Mouse (Mus musculus): ENCODE results near the gene Ehbp1l1.

The Ehbp1l1 gene

DNA sequence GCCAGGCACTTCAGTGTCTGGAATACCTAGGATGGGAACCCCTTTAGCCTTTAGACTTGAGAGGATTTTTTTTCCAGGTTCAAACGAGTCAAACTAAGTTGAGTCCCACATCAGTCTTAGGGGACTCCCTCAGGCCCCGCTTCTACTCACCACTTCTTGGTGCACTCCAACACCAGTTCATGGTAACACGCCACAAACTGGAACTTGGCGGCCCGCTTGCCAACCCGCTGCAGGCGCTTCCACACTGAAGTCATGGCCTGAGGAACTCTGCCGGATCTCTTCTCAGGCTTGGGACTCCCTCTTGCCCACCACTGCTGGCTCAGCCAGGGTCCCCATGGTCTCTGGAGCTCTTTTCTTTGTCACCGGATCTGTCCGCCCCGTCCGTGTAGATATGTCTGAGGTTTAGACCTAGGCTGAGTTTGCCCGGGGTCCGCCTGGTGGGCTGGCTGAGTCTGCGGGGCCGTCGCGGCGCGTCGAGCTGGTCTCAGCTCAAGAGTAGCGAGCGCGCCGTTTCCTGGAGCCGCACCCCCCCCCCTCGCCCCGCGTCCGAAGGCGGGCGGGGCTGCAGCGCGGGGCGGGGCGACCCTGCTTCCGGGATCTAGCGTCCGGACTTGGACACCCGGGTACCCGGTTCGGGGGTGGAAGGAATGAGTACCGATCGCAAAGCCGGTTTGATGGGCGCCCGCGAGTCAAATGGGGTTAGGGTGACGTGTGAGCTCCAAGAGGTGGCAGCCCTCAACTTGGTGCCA is at the start of gene Ehbp1l1:
Ehbp1l1 (minus strand) TSS at position 551 of the 749 bp plus-strand sequence.
- peak; percentile 81 for DNase-seq (ENCODE audit: low read depth)

DNA sequence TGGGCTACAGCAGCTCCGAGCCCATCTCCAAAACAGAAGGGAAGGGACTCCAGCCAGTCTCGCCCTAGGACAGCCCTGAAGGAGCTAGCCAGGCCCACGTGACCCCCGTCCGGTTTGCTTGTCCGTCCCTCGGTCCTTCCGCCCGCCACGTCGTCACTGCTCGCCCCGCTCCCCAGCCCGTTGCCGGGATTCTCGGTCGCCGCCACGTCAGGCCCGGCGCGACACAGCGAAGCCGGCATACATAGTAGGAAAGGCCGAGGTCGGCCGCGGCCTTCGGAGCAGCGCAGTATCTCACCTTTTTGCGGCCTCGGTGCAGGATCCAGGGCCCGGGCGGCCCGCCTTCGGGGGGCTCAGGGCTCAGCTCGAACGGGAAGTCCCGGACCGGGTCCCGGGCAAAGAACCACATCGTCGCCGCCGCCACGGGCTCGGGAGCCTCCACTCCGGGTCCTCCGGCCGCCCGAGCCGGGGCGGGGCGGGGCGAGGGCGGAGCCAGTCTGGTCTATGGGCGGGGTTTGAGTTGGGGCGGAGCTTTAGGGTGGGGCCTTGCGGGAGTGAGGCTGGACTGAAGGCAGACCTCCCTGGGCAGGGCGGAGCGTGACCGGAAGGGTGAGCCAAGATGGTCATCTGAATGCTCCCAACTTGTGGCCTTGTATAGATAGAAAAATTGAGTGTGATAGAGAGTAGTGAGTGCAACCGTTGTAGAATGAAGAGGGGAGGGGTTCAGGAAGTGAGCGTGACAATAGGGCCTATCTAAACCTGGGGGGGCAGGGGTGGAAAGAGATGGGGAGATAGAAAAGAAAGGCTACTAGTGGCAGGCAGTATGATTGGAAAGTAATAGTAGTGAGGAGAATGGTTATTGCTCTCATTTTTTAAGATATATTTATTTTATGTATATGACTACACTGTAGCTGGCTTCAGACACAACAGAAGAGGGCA is 45.1 kb upstream of the Ehbp1l1 start, which contains the start of gene Scyl1:
Scyl1 (minus strand) TSS at position 495 of the 936 bp plus-strand sequence.
- DNase-seq (ENCODE audit: low read depth) = peak; percentile 94

DNA sequence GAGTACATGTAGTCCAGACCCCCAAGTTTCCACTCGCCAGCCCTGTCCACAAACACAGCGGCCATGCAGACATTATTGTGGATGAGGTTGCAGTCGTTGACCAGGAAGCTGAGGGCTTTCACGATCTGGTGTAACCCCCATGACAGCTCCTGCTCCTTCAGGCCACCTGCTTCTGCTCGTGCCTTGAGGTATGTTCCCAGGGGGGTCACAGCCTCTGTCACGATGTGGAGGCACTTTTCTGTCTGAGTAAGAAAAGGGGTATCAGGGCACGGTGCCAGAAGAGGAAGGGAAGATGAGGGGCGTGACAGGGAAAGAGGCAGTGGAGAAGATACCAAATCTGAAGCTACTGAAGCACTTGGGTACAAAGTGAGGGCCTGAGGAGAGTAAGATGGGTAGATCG is 44.2 kb upstream of the Ehbp1l1 start:
- DNase-seq (ENCODE audit: low read depth) = no peak

DNA sequence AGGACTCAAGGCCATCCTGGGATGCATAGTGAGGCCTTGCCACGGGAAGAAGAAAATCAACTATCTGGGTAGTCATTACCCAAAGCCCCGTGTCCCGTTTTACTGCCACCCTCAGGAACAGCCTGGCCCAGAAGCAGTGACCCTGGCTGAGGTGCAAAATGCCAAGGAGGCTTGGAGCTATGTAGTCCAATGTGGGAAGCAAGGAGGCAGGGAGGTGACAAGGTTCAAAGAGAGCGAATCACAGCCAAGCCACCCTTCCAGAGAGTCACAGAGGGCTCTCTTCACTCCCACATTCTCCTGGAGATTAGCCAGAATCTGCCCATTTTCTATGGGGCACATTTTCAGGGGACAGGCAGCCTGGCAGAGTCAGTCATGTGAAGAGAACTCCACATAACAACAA is 41.2 kb upstream of the Ehbp1l1 start:
- no peak for DNase-seq (ENCODE audit: low read depth)

DNA sequence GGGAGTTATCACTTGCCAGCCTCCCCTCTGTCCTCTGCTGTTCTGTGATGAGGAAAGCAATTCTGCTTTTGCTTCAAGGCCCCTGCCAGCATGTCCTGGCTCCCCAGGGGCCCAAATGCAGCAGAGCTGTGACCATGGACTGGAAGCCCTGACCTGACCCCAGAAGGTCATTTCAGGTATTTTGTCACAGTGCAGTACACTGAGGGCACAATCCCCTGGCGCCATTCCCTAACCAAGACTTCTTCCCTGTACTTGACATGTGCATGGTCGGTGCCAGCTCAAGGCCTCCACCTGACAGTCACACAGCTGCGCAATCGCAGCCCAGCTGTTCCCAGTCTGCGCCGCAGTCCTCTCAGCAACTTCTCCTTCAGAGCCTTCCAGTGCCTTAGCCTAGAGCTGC is 37.0 kb upstream of the Ehbp1l1 start:
- DNase-seq (ENCODE audit: low read depth) = no peak

DNA sequence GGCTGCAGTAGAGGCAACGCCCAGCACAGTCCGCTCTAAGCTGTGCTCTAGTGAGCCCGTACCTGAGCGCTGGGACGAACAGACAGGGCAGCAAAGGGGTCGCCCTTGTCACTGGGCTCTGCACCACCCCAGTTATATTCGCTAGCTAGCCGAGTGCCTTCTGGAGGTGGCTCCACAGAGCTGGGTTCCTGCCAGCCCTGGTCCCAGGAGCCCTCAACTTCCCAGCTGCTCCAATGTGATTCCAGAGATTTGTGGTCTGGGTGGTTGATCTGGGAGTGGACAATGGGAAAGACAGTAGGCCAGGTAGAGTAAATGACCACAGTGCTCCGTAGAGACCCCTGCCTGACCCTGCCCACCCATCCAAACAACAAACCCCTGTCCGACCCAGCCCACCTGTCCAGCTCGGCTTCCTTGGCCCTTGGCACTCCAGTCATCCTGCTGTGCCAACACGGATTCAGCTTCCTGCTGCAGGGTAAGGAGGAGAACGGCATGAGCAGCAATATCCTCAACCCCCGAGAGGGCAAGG is 32.8 kb upstream of the Ehbp1l1 start:
- DNase-seq (ENCODE audit: low read depth) = no peak

DNA sequence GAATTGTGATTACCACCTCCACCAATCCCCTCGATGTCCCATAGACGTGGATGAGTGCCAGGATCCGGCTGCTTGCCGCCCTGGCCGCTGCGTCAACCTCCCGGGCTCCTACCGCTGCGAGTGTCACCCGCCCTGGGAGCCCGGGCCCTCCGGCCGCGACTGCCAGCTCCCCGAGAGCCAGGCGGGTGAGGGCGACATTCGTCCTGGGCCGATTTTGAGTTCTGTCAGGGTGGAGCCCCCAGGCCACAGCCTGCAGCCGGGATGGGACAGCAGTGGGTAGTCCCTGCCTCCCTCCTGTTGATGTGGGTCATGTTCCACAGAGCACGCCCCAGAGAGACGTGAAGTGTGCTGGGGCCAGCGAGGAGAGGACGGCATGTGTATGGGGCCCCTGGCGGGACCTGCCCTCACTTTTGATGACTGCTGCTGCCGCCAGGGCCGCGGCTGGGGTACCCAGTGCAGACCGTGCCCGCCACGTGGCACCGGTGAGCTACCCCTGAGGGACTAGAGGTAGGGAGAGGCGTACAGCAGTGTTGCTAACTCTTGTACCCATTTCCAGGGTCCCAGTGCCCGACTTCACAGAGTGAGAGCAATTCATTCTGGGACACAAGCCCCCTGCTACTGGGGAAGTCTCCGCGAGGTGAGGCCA is 31.0 kb upstream of the Ehbp1l1 start:
- no peak for DNase-seq (ENCODE audit: low read depth)

DNA sequence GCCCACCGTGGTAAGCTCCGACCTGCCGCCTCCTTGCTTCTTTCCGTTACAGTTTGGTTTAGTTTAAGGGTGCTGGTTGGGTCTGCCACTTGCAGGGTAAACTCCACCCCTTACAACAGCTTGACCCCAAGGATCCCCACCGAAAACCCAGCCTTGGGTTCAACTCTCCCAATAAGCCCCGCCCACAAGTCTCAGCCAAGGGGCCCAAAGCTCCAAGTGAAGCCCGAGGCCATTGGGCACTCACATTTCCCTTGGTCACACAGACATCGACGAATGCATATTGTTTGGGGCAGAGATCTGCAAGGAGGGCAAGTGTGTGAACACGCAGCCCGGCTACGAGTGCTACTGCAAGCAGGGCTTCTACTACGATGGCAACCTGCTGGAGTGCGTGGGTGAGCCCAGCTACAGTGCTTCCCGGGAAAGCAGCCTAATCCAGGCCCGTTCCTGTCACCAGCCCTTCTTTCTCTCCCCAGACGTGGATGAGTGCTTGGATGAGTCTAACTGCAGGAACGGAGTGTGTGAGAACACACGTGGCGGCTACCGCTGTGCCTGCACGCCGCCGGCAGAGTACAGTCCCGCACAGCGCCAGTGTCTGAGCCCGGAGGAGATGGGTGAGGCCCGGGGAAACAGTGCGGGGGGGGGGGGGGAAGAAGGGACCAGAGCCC is 30.3 kb upstream of the Ehbp1l1 start:
- DNase-seq (ENCODE audit: low read depth) = no peak

DNA sequence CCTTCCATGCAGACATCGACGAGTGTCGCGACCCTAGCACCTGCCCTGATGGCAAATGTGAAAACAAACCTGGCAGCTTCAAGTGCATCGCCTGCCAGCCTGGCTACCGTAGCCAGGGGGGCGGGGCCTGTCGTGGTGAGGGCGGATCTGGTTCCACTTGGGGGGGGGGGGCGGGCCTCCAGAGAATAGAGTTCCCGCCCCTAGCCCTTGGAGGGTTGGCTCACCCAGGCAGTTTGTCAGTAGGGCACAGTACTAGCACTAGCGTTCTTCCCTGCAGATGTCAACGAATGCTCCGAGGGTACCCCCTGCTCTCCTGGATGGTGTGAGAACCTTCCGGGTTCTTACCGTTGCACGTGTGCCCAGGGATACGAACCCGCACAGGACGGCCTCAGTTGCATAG is 25.6 kb upstream of the Ehbp1l1 start:
- peak; percentile 65 for DNase-seq (ENCODE audit: low read depth)

DNA sequence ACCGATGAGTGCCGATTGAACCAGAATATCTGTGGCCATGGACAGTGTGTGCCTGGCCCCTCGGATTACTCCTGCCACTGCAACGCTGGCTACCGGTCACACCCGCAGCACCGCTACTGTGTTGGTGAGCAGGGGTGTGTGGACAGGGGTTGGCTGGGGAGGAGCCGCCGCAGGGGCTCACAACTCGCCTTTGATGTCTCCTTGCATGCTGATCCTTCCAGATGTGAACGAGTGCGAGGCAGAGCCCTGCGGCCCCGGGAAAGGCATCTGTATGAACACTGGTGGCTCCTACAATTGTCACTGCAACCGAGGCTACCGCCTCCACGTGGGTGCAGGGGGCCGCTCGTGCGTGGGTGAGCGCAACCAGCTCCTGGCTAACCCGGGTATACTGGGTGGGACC is 24.8 kb upstream of the Ehbp1l1 start:
- DNase-seq (ENCODE audit: low read depth) = no peak

DNA sequence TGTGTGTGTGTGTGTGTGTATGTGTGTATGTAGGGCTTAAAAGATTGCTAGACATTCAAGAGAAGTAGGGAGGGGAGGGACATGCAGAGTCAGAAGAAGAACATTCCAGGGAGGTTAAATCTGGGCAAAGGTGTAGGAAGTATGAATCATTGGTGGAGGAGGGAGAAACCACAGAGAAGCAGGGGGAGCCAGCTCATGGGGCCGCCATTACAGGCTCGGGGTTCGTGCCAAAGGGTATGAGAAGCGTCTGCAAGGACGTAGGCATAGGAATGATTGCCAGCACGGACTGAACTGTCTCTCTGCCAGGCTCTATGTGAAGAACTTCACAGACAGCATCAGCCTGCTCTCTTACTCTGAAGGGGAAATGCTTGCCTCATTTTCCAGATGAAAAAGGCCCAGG is 23.4 kb upstream of the Ehbp1l1 start:
- no peak for DNase-seq (ENCODE audit: low read depth)

DNA sequence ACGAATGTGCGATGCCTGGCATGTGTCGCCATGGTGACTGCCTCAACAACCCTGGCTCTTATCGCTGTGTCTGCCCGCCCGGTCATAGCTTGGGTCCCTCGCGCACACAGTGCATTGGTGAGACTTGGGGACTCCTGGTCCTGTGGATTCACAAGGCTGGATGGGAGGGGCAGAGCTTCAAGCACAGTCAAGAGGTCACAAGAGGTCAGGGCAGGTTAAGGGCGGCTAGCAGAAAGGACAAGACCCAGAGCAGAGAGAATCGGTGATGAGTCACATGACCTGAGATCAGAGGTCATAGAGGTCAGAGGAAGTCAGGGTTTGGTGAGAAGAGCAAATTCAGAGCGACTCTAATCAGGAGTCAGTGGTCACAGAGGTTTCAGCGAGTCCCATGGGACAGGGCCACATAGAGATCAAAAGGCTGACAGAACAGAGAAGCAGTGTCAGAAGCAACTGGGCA is 20.8 kb upstream of the Ehbp1l1 start:
- DNase-seq (ENCODE audit: low read depth) = no peak

DNA sequence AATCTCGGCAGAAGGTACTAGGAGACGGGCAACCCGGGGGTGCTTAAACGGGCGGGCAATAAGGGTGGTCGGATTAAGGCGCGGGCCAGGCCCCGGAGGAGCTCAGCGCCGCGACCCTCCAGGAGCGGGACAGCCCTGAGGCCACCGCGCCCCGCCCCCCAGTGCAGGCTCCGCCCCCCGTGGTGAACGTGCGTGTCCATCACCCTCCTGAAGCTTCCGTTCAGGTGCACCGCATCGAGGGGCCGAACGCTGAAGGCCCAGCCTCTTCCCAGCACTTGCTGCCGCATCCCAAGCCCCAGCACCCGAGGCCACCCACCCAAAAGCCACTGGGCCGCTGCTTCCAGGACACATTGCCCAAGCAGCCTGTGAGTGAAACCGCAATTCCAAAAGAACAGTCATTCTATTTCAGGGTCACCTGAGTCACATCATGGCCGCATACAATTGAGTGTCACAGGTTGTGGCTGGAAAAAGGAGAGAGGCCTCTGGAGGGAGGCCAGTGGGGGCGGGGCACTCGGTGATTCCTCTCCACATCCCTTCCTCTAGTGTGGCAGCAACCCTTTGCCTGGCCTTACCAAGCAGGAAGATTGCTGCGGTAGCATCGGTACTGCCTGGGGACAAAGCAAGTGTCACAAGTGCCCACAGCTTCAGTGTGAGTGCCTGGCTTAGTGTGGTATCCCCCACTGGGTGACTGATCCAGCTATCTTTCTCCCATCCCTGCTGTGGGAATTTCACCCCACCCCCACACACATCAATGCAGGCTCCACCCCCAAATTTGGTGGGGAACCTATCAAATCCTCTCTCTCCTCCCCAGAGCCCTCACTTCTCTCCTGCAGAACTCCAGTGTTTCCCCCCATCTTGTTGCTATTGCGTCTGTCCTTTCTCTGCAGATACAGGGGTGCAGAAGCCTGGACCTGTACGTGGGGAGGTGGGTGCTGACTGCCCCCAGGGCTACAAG is 19.9 kb upstream of the Ehbp1l1 start:
- DNase-seq (ENCODE audit: low read depth) = no peak

DNA sequence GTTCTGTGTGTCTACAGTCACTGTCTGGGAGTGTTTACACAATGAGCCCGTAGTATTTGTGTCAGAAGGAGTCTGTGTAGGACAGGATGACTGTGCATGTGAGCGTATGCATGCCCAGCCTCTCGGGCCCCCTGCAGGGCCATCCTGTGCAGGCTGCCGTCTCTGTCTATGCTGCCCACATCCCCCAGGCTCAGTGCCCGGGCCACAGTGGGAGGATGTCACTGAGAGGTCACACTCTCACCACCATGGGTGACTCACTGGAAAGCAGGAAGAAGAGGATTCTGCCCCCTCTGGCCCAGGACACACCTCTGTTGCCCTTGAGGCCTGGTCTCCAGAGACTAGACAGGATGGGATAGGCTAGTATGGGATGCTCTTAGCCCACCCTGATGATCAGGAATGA is 17.5 kb upstream of the Ehbp1l1 start:
- DNase-seq (ENCODE audit: low read depth) = no peak

DNA sequence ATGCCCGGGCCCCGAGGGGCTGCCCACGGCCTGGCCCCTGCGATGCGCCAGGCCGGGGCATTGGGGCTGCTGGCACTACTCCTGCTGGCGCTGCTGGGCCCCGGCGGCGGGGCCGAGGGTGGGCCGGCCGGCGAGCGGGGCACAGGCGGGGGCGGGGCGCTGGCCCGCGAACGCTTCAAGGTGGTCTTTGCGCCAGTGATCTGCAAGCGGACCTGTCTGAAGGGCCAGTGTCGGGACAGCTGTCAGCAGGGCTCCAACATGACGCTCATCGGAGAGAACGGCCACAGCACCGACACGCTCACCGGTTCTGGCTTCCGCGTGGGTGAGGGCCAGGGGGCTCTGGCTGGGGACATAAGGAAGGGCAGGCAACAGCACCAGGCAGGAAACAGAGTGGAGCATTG is 16.1 kb upstream of the Ehbp1l1 start:
- no peak for DNase-seq (ENCODE audit: low read depth)

DNA sequence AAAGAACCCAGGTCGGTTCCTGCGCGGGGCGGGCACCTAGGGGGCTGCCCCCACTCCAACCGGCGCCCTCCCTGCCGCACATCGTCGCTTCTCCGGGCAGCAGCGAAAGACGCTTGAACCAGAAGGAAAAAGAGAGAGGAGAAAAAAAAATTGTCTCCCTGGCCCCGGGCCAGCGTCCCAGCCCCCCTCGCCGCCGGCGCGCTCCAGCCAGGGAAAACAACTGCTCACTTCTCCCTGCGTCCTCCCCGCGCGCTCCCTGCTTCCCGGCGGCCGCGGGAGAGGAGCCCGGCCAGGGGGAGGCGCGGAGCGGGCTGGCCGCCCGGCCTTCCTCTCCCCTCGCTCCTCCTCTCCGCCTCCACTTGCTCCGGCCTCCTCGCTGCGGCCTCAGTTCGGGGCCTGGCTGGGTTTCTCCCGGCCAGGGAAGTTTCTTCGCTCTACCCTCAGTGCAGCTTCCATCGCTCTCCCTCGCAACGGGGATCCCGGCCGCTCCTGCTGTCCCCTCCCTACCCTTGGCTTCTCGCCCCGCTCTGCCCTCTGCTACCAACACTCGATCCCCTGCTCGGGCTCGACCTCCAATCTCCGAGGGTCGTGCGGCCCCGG is 15.6 kb upstream of the Ehbp1l1 start:
- no peak for DNase-seq (ENCODE audit: low read depth)

DNA sequence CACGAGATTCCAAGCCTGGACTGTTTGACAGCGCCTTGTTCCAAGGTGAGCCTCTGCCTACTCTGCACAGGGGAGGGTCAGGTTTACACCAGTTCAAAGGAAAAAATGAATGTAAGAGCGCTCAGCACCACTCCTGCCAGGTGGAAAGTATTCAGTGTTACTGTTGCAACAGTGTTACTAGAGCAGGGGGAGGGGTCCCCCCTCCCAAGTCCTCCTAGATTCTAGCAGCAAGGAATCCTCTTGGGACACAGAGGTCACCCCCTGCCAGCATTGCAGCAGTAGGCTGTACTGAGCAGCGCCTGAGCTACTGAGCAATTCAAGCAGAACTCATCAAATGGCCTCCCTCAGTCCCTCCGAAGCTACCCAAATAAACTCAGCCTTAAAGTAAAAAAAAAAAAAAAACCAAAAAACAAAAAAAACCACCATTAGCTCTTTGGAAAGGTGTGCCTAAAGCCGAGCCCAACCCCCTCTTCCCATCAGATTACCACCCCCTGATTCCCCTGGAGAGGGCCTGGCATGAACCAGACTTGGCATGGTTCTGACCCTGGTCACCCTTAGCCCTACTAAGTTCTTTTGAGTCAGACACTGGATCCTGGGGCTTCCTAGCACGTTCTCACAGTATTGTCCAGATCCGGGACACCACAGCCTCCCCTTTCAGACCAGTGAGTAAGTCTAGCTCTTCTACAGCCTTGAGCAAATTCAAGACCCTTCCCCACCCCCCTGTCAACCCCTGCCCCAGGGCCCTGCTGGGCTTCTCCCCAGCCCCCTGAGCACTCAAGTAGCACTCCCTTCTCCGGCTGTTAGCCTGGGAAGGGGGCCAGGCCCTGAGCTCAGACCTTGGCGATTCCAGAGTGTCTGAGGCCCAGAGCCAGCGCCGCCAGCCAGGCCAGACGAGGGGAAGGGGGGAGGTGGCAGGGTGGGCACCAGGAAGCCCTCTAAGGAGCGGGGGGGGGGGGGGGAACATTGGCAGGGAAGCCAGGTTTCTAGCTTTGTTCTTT is 14.5 kb upstream of the Ehbp1l1 start, which contains the start of gene Ltbp3:
Ltbp3 (plus strand) TSS at position 585 of the 998 bp plus-strand sequence.
- no peak for DNase-seq (ENCODE audit: low read depth)

DNA sequence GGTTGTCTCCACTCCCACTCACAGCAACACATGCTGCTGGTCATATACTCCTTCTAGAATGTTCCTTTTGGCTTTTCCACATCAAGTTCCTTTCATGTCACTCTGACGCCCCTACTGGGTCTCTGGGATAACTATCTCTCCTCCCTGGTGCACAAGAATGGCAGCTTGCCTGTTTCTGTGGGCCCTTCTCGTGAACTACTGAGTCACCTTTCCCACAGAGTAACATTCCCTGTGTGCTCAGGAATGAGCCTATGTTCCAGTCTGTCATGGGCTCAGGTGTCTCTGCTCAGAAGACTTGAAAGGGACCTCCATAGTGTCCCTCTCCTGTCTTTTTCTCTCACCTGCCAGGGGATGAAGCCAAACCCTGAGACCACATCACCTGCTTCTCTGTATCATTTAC is 13.3 kb upstream of the Ehbp1l1 start:
- no peak for DNase-seq (ENCODE audit: low read depth)

DNA sequence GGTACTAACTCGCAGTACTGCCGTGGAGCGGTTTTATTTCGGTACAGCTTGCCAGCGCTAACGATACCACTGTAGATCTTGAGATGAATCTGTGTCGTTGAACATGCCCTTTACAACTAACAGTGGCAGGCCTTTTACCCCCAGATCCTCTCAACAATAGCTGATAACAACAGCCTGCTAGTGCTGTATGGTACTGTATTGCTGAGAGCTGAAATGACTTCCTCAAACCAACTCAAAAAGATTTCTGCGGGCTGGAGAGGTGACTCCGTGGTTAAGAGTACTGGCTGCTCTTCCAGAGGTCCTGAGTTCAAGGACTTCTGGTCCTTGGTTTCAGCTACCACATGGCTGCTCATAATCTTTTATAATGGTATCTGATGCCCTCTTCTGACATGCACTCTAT is 8.2 kb upstream of the Ehbp1l1 start:
- DNase-seq (ENCODE audit: low read depth) = no peak
